Mouse (Mus musculus) stomach, embryonic 15.5 days (tissue): ENCODE measurements at regions not wholly inside any gene's neighbourhood (a gene's known extent, or its start where the extent isn't known, plus 50 kb on each side); places are given as distances from the start of the nearest gene placed in this dataset.

ENCODE experiments used
- ATAC-seq: fragments of 200-750 bp; cut with Nextera tagmentation; 2 replicates; pipeline ENCODE4 v1.8.0; 2017; ENCODE audit warnings: low read depth, moderate number of reproducible peaks, moderate TSS enrichment; ENCODE audit not compliant: insufficient read depth, low FRiP score
- H3K27ac ChIP-seq: fragments of 300-500 bp; sonication (generic); 2 replicates; pipeline ENCODE4 v1.5.1; 2015; ENCODE audit warnings: mild to moderate bottlenecking, inconsistent platforms
- H3K27me3 ChIP-seq: fragments of 300-500 bp; sonication (generic); replicated peaks from 2 replicates; pipeline ENCODE4 v1.6.1; 2015; ENCODE audit warnings: inconsistent platforms
- H3K36me3 ChIP-seq: fragments of 300-500 bp; sonication (generic); 2 replicates; pipeline ENCODE4 v1.6.1; 2015; ENCODE audit warnings: inconsistent platforms
- H3K4me1 ChIP-seq: fragments of 300-500 bp; sonication (generic); 2 replicates; pipeline ENCODE4 v1.6.1; 2015; ENCODE audit warnings: inconsistent platforms
- H3K4me2 ChIP-seq: fragments of 300-500 bp; sonication (generic); 2 replicates; pipeline ENCODE4 v1.6.1; 2015; ENCODE audit warnings: mild to moderate bottlenecking, inconsistent platforms
- H3K4me3 ChIP-seq: fragments of 300-500 bp; sonication (generic); replicated peaks from 2 replicates; pipeline ENCODE4 v1.5.1; 2015; ENCODE audit warnings: inconsistent platforms
- H3K9ac ChIP-seq: fragments of 300-500 bp; sonication (generic); 2 replicates; pipeline ENCODE4 v1.6.1; 2015; ENCODE audit warnings: inconsistent platforms
- H3K9me3 ChIP-seq: fragments of 300-500 bp; sonication (generic); 2 replicates; pipeline ENCODE4 v1.6.1; 2016; ENCODE audit warnings: inconsistent platforms
- WGBS: fragments of 180-500 bp; shearing (Covaris S2); methylation state at CpG from one replicate; pipeline ENCODE4 v1.1.7; 2015; 5-methylcytosine and 5-hydroxymethylcytosine counted together

- Histone ChIP-seq H3K9ac (no peak overlapping the region), H3K4me1 (no peaks in the 10 kb centered on the region), H3K27me3 (no peaks in the 10 kb centered on the region), H3K4me3 (no peak overlapping the region), H3K36me3 (no peaks in the 10 kb centered on the region), H3K4me2 (no peak overlapping the region), H3K27ac (no peak overlapping the region), H3K9me3 (no peaks in the 10 kb centered on the region)
- ATAC-seq = no peak
- 84% methylated on average over 6 of the region's 6 CpGs for WGBS
Observed at GRCm38 (mm10) chr3:143512517-143513249, 630.9 kb upstream of the Pkn2 start.

- Histone ChIP-seq H3K4me3 (no peak overlapping the region), H3K9me3 (no peaks in the 10 kb centered on the region), H3K4me1 (no peaks in the 10 kb centered on the region), H3K36me3 (no peaks in the 10 kb centered on the region), H3K27me3 (no peaks in the 10 kb centered on the region), H3K27ac (no peak overlapping the region), H3K4me2 (no peak overlapping the region), H3K9ac (no peak overlapping the region)
- WGBS = 53% methylated on average over 5 of the region's 5 CpGs
- no peak for ATAC-seq
Observed at GRCm38 (mm10) chr3:143509531-143509930, 627.7 kb upstream of the Pkn2 start.

DNA sequence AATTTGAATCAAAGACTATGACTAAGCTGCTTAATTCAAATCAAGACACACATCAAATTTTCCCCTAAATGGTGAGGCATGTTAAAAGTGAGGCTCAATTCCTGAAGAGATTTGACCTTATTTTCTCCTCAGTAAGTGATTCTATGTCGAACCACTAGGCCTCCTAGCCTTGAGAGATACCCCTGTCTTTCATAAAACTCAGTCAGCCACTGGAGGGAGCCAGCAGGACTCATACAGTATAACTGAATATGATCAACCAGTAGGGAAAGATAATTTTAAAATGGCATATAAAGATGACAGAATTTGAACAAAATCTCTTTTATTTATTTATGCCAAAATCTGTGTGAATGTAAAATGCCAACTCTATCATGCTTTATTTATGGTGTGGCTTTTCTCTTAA, 626.5 kb upstream of the Pkn2 start:
- Histone ChIP-seq H3K27ac (no peak overlapping the region), H3K4me1 (no peaks in the 10 kb centered on the region), H3K4me2 (no peak overlapping the region), H3K4me3 (no peak overlapping the region), H3K36me3 (no peaks in the 10 kb centered on the region), H3K27me3 (no peaks in the 10 kb centered on the region), H3K9ac (no peak overlapping the region), H3K9me3 (no peaks in the 10 kb centered on the region)
- ATAC-seq = no peak
- 42% methylated on average over 1 of the region's 1 CpGs for whole genome bisulfite sequencing

GRCm38 (mm10) chr3:143501017-143501416, 619.2 kb upstream of the Pkn2 start:
- Histone ChIP-seq H3K4me2 (no peak overlapping the region), H3K27me3 (no peaks in the 10 kb centered on the region), H3K4me1 (no peaks in the 10 kb centered on the region), H3K9ac (no peak overlapping the region), H3K36me3 (no peaks in the 10 kb centered on the region), H3K27ac (no peak overlapping the region), H3K9me3 (no peaks in the 10 kb centered on the region), H3K4me3 (no peak overlapping the region)
- ATAC-seq = no peak
- WGBS = 32% methylated on average over 2 of the region's 2 CpGs

GRCm38 (mm10) chr3:143495389-143495788, 613.6 kb upstream of the Pkn2 start:
- 85% methylated on average over 4 of the region's 4 CpGs for WGBS

DNA sequence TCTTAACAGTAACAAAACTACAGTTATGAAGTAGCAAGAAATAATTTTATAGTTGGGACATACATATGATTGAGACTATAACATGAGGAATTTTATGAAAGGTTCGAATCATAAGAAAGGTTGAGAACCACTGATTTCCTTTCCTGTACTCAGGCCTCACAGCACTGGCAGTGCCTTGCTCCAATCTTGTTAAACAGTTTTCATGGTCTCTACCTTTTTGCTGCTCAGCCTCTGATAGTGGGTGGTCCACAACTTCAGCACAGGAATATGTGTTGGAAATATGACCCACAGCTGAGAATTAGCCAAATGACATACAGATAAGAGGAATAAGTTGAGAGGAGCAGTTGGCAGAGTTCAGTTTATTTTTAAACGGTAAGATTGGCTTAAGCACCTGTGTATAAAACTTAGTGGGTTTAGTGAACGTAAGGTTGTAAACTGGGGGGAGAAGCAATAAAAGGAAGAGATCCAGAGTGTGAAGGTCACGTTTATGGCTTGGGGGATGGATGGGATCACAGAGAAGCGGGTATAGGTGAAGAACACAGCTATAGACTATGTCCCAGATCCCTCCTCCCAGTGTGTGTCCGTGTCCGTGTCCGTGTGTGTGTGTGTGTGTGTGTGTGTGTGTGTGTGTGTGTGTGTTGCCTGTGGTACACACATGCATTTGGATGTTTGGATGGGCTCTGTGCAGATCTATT, 596.3 kb upstream of the Pkn2 start:
- Histone ChIP-seq H3K9ac (no peak overlapping the region), H3K4me1 (no peaks in the 10 kb centered on the region), H3K4me2 (no peak overlapping the region), H3K27ac (no peak overlapping the region), H3K27me3 (no peaks in the 10 kb centered on the region), H3K36me3 (no peaks in the 10 kb centered on the region), H3K9me3 (no peaks in the 10 kb centered on the region), H3K4me3 (no peak overlapping the region)
- ATAC-seq = no peak
- 70% methylated on average over 8 of the region's 8 CpGs for WGBS

More at GRCm38 (mm10) chr3:143495389-143495788, 613.6 kb upstream of the Pkn2 start:
- no peak for ATAC-seq
- Histone ChIP-seq H3K4me3 (no peak overlapping the region), H3K9ac (no peak overlapping the region), H3K9me3 (no peaks in the 10 kb centered on the region), H3K4me1 (no peaks in the 10 kb centered on the region), H3K36me3 (no peaks in the 10 kb centered on the region), H3K27ac (no peak overlapping the region), H3K4me2 (no peak overlapping the region), H3K27me3 (no peaks in the 10 kb centered on the region)

GRCm38 (mm10) chr3:143475461-143475860, 593.7 kb upstream of the Pkn2 start:
- Histone ChIP-seq H3K36me3 (no peaks in the 10 kb centered on the region), H3K27ac (no peak overlapping the region), H3K27me3 (no peaks in the 10 kb centered on the region), H3K4me3 (no peak overlapping the region), H3K4me2 (no peak overlapping the region), H3K4me1 (no peaks in the 10 kb centered on the region), H3K9me3 (no peaks in the 10 kb centered on the region), H3K9ac (no peak overlapping the region)
- WGBS = 56% methylated on average over 5 of the region's 5 CpGs
- no peak for ATAC-seq

GRCm38 (mm10) chr3:143447005-143447709, 565.4 kb upstream of the Pkn2 start:
- H3K4me3 ChIP-seq = no peak overlapping the region
- H3K27me3 ChIP-seq = no peaks in the 10 kb centered on the region
- WGBS = 67% methylated on average over 7 of the region's 7 CpGs
- H3K9ac ChIP-seq = no peak overlapping the region
- H3K9me3 ChIP-seq = no peaks in the 10 kb centered on the region
- H3K27ac ChIP-seq = no peak overlapping the region
- no peak for ATAC-seq
- no peaks in the 10 kb centered on the region for H3K36me3 ChIP-seq
- no peaks in the 10 kb centered on the region for H3K4me1 ChIP-seq
- H3K4me2 ChIP-seq = no peak overlapping the region

DNA sequence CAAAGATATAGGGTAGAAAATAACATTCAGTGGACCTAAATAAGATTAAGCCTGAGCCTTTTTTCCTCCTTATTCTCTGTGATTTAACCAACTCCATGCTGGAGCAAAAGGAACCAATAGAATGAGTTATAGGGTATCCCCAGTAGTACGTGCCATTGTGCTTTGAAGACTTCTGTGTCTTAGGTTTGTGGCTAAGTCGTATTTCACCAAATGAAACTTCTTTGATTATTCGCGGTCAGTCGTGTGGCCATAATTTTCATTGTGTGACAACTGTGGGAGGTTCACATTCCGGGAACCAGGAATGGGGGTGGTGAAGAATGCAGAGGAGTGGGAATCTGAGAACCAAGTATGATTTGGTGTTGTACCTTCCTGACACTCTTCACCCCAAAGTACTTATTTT, 535.6 kb upstream of the Pkn2 start:
- Histone ChIP-seq H3K4me1 (no peaks in the 10 kb centered on the region), H3K4me3 (no peak overlapping the region), H3K27me3 (no peaks in the 10 kb centered on the region), H3K36me3 (no peaks in the 10 kb centered on the region), H3K4me2 (no peak overlapping the region), H3K9ac (no peak overlapping the region), H3K9me3 (no peaks in the 10 kb centered on the region), H3K27ac (no peak overlapping the region)
- WGBS = 79% methylated on average over 6 of the region's 6 CpGs
- no peak for ATAC-seq

DNA sequence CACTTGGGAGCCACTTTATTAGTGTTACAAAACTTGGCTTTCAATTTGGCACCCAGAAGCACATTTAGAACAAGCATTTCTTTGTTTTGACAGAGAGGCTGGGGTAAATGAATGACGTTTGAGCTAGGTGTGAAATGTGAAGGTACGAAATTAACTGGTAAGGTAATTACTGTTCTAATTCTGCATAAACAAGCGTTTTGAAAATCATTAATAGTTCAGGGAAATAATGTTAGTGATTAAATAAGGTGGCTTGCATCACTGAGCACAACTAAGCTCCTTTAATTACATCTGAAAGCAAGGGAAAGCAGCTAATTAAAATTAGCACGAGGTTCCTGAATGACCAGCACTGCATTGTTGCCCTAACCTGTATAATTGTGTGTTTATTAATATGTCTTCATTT, 529.9 kb upstream of the Pkn2 start:
- H3K36me3 ChIP-seq = no peaks in the 10 kb centered on the region
- no peak overlapping the region for H3K4me2 ChIP-seq
- H3K27ac ChIP-seq = no peak overlapping the region
- no peak overlapping the region for H3K4me3 ChIP-seq
- H3K9ac ChIP-seq = no peak overlapping the region
- no peaks in the 10 kb centered on the region for H3K4me1 ChIP-seq
- no peaks in the 10 kb centered on the region for H3K9me3 ChIP-seq
- 69% methylated on average over 4 of the region's 4 CpGs for WGBS
- no peak for ATAC-seq
- no peaks in the 10 kb centered on the region for H3K27me3 ChIP-seq

DNA sequence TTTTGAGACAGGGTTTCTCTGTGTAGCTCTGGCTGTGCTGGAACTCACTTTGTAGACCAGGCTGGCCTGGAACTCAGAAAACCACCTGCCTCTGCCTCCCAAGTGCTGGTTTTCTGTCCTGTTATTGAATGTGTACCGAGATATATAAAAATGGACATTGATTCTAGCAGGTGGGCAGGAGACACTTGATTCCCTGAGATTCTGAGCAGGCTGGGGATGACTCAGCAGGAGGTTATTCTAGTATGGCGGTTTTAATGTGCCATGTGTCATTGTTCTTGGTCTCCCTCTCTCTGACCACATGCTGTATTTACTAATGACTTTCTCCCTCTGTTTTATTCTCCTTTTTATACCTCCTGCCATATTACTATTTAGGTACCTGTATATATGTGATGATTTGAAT, 517.2 kb upstream of the Pkn2 start:
- no peak overlapping the region for H3K9ac ChIP-seq
- H3K27ac ChIP-seq = no peak overlapping the region
- no peaks in the 10 kb centered on the region for H3K4me1 ChIP-seq
- 80% methylated on average over 2 of the region's 2 CpGs for WGBS
- no peak overlapping the region for H3K4me3 ChIP-seq
- no peak for ATAC-seq
- H3K27me3 ChIP-seq = no peaks in the 10 kb centered on the region
- no peaks in the 10 kb centered on the region for H3K36me3 ChIP-seq
- H3K9me3 ChIP-seq = no peaks in the 10 kb centered on the region
- H3K4me2 ChIP-seq = no peak overlapping the region

GRCm38 (mm10) chr3:143384357-143384756, 502.6 kb upstream of the Pkn2 start:
- ATAC-seq = no peak
- Histone ChIP-seq H3K4me2 (no peak overlapping the region), H3K4me1 (no peaks in the 10 kb centered on the region), H3K27me3 (no peaks in the 10 kb centered on the region), H3K9me3 (no peaks in the 10 kb centered on the region), H3K27ac (no peak overlapping the region), H3K9ac (no peak overlapping the region), H3K36me3 (no peaks in the 10 kb centered on the region), H3K4me3 (no peak overlapping the region)
- WGBS = 73% methylated on average over 1 of the region's 1 CpGs
